Mouse (Mus musculus) C2C12 (cell line): Measurements from ENCODE around the gene Mylip.

Experiments used
- CTCF ChIP-seq: IDR thresholded peaks from one replicate; pipeline ENCODE4 v1.5.1; 2011; ENCODE audit not compliant: control insufficient read depth, insufficient read depth, insufficient read length
- FOSL1 ChIP-seq: IDR thresholded peaks from one replicate; pipeline ENCODE4 v1.8.0; 2011; ENCODE audit warnings: mild to moderate bottlenecking, low read length; ENCODE audit not compliant: poor library complexity, insufficient read depth, severe bottlenecking
- MAX ChIP-seq: IDR thresholded peaks from one replicate; pipeline ENCODE4 v1.6.1; 2011; ENCODE audit warnings: mild to moderate bottlenecking, control low read depth
- MYOG ChIP-seq: IDR thresholded peaks from one replicate; pipeline ENCODE4 v1.6.1; 2011; ENCODE audit not compliant: control insufficient read depth, insufficient read length; ENCODE audit errors: extremely low read depth
- USF1 ChIP-seq: IDR thresholded peaks from one replicate; pipeline ENCODE4 v1.6.1; 2011; ENCODE audit warnings: low read depth, mild to moderate bottlenecking, control low read depth, moderate library complexity

GRCm38 (mm10) chr13:45454044-45454443, 64.5 kb downstream of the Mylip start:
- no peak for TF ChIP-seq CTCF
- no peak for TF ChIP-seq MYOG
- no peak for TF ChIP-seq USF1
- TF ChIP-seq MAX, result no peak
- no peak for TF ChIP-seq FOSL1
